ENCODE assay signal across 20 mouse cellular contexts in the genomic region with DNA sequence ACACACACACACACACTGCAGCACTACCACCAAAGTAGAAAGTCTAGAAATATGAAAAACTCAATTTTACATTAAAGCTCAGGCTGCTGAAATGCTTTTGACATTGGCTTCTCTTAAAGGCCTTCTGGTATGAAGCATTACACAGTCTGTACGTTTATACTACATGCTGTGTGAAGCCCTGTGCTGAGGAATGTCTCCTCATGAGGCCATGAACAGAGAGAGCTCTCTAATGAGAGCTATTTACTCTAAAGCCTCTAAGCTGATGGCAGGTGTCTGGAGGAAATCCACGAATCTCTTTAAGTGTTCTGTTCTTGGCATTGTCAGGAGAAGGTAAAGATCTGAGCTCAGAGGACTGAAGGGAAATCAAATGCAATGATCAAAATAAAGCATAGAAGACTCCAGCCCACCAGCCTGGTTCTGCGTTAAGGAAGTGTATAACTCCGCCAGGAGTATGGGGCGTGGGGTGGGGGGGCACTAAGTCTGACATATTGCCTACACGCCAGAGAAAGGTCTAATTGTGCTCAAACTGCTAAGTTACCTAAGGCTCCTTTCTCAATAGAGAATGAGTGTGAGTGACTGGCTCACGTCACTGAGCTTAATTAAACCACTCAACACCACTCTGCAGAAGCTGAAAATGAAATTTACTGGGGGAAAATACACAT.
DNase-seq lines count a peak whose midpoint lies in the region; ATAC-seq lines count a peak whose summit lies in the region.
"Had no signal": no experiment of that assay in that cellular context is flagged by ENCODE, and none has a peak within 500 bp of the region (broad histone marks: within the 10 kb centered on the region; RNA-seq: fewer than 3 reads in every experiment).

No protein-coding gene starts in this region.

- no peak overlapping the region for H3K9ac ChIP-seq in limb, embryonic 12.5 days (replicated peaks)
- no peak overlapping the region for H3K9ac ChIP-seq in forebrain, embryonic 16.5 days (replicated peaks; ENCODE audit: low read depth, low read length)
- H3K9ac ChIP-seq: embryonic facial prominence, embryonic 15.5 days; heart, embryonic 13.5 days; hindbrain, embryonic 15.5 days had no signal

- H3K9me3 ChIP-seq in limb, embryonic 12.5 days: no peaks in the 10 kb centered on the region
- H3K9me3 ChIP-seq in limb, embryonic 10.5 days (replicated peaks): no peaks in the 10 kb centered on the region
- H3K9me3 ChIP-seq in forebrain, embryonic 16.5 days (ENCODE audit: control insufficient read depth, low read length): no peaks in the 10 kb centered on the region
- H3K9me3 ChIP-seq: embryonic facial prominence, embryonic 15.5 days; heart, embryonic 13.5 days; hindbrain, embryonic 15.5 days had no signal

- no peaks in the 10 kb centered on the region for H3K36me3 ChIP-seq in limb, embryonic 12.5 days
- no peaks in the 10 kb centered on the region for H3K36me3 ChIP-seq in limb, embryonic 10.5 days
- H3K36me3 ChIP-seq in forebrain, embryonic 16.5 days (ENCODE audit: control insufficient read depth, insufficient read depth): no peaks in the 10 kb centered on the region
- H3K36me3 ChIP-seq: embryonic facial prominence, embryonic 15.5 days; heart, embryonic 13.5 days; hindbrain, embryonic 15.5 days had no signal

- 56% methylated on average over 7 of the region's 7 CpGs for WGBS in limb, embryonic 12.5 days
- WGBS in limb, embryonic 10.5 days: 78% methylated on average over 7 of the region's 7 CpGs
- 27% methylated on average over 7 of the region's 7 CpGs for WGBS in forebrain, embryonic 16.5 days

- peaks cover 12% of the 10 kb centered on the region; the same call in 1 of the 2 replicates for H3K4me1 ChIP-seq in limb, embryonic 12.5 days (replicated peaks)
- H3K4me1 ChIP-seq in limb, embryonic 10.5 days: 0 out of 2 replicates have a peak, but pooled peaks cover 5% of the 10 kb centered on the region
- peaks cover 4% of the 10 kb centered on the region for H3K4me1 ChIP-seq in forebrain, embryonic 16.5 days (replicated peaks; ENCODE audit: control insufficient read depth, insufficient read depth, low read length)
- H3K4me1 ChIP-seq: embryonic facial prominence, embryonic 15.5 days; heart, embryonic 13.5 days; hindbrain, embryonic 15.5 days had no signal

- no peak for DNase-seq in limb, embryonic 10.5 days (ENCODE audit: low spot score)
- DNase-seq in right cerebral cortex, postnatal 4 days: peak; percentile 5
- no peak for DNase-seq in right cerebral cortex, postnatal 14 days
- no peak for DNase-seq in cerebellum, postnatal 10 days
- no peak for DNase-seq in lung, postnatal 14 days
- DNase-seq: adrenal gland, adult 2 months; adrenal gland, postnatal 25 days; cerebellum, adult 11 months; cerebellum, adult 8-10 months; cerebellum, postnatal 25 days; gastrocnemius, postnatal 36 days; heart, adult 11 months; heart, postnatal 36 days had no signal

- H3K27ac ChIP-seq in limb, embryonic 12.5 days: peak overlapping the region; percentile 59; the same call in 1 of the 2 replicates
- no peak overlapping the region for H3K27ac ChIP-seq in limb, embryonic 10.5 days
- H3K27ac ChIP-seq in forebrain, embryonic 16.5 days (ENCODE audit: low read length): no peak overlapping the region
- H3K27ac ChIP-seq: embryonic facial prominence, embryonic 15.5 days; heart, embryonic 13.5 days; hindbrain, embryonic 15.5 days had no signal

- H3K4me3 ChIP-seq in limb, embryonic 12.5 days (replicated peaks): no peak overlapping the region
- no peak overlapping the region for H3K4me3 ChIP-seq in limb, embryonic 10.5 days
- H3K4me3 ChIP-seq in forebrain, embryonic 16.5 days (replicated peaks; ENCODE audit: low read length): no peak overlapping the region
- H3K4me3 ChIP-seq: embryonic facial prominence, embryonic 15.5 days; erythroblast, embryonic 14.5 days; heart, embryonic 13.5 days; hindbrain, embryonic 15.5 days had no signal

- no peak for ATAC-seq in limb, embryonic 12.5 days (ENCODE audit: insufficient number of reproducible peaks, insufficient read depth, low FRiP score, low TSS enrichment, low read depth)
- ATAC-seq in forebrain, embryonic 16.5 days: peak; percentile 77
- ATAC-seq: intestine, embryonic 16.5 days had no signal

- H3K4me2 ChIP-seq in limb, embryonic 12.5 days: no peak overlapping the region
- no peak overlapping the region for H3K4me2 ChIP-seq in forebrain, embryonic 16.5 days (ENCODE audit: low read length)
- H3K4me2 ChIP-seq: embryonic facial prominence, embryonic 15.5 days; heart, embryonic 13.5 days; hindbrain, embryonic 15.5 days had no signal

- H3K27me3 ChIP-seq in limb, embryonic 12.5 days: no peaks in the 10 kb centered on the region
- no peaks in the 10 kb centered on the region for H3K27me3 ChIP-seq in limb, embryonic 10.5 days (ENCODE audit: low read depth, poor library complexity, severe bottlenecking)
- no peaks in the 10 kb centered on the region for H3K27me3 ChIP-seq in forebrain, embryonic 16.5 days (replicated peaks; ENCODE audit: control insufficient read depth, insufficient read depth, low read length)
- H3K27me3 ChIP-seq: embryonic facial prominence, embryonic 15.5 days; heart, embryonic 13.5 days; hindbrain, embryonic 15.5 days had no signal
